27 mouse cellular contexts compared by ENCODE assay signal in genomic region chr1:161099721-161100405, GRCm38 (mm10). TPM values are rescaled to one million over a fixed set of nuclear protein-coding genes. Genes with fewer than 3 reads are reported as not detected.
DNase-seq lines count a peak whose midpoint lies in the region; ATAC-seq and TF ChIP-seq lines count a peak whose summit lies in the region.
"Had no signal": no experiment of that assay in that cellular context is flagged by ENCODE, and none has a peak within 500 bp of the region (broad histone marks: within the 10 kb centered on the region; RNA-seq: fewer than 3 reads in every experiment).

No protein-coding gene starts in this region.

- H3K27ac ChIP-seq in liver, embryonic 12.5 days, result peak overlapping the region; percentile 46
- H3K27ac ChIP-seq in liver, embryonic 16.5 days (ENCODE audit: low read length), result no peak overlapping the region
- H3K27ac ChIP-seq in midbrain, postnatal 0 days (ENCODE audit: low read depth, low read length), result no peak overlapping the region
- no peak overlapping the region for H3K27ac ChIP-seq in hindbrain, postnatal 0 days
- H3K27ac ChIP-seq: embryonic facial prominence, embryonic 15.5 days; forebrain, embryonic 10.5 days; heart, embryonic 13.5 days; hindbrain, embryonic 15.5 days had no signal

- peaks cover 47% of the 10 kb centered on the region for H3K36me3 ChIP-seq in liver, embryonic 12.5 days
- no peaks in the 10 kb centered on the region; the same call in none of the 2 replicates for H3K36me3 ChIP-seq in liver, embryonic 16.5 days (ENCODE audit: control insufficient read depth, insufficient read depth)
- H3K36me3 ChIP-seq in midbrain, postnatal 0 days (ENCODE audit: insufficient read depth, low read length), result peaks cover 10% of the 10 kb centered on the region
- H3K36me3 ChIP-seq in hindbrain, postnatal 0 days (ENCODE audit: insufficient read depth, low read length), result peaks cover 18% of the 10 kb centered on the region; the same call in 1 of the 2 replicates

- peak; percentile 92 for ATAC-seq in liver, embryonic 12.5 days
- peak; percentile 84 for ATAC-seq in liver, embryonic 16.5 days (ENCODE audit: low read depth)
- no peak for ATAC-seq in midbrain, postnatal 0 days (ENCODE audit: low FRiP score)
- ATAC-seq in hindbrain, postnatal 0 days, result no peak
- ATAC-seq: forebrain, embryonic 16.5 days; inflammation-experienced regulatory T-cells, adult 6 months had no signal

- peak; percentile 43 for DNase-seq in c-Kit-positive CD71-positive TER-119-negative erythroid progenitor cells, embryonic 14.5 days (ENCODE audit: low read depth)
- DNase-seq in midbrain, postnatal 0 days (ENCODE audit: low spot score), result no peak
- no peak for DNase-seq in gastrocnemius, postnatal 25 days
- DNase-seq in hindbrain, postnatal 0 days (ENCODE audit: low spot score), result no peak
- DNase-seq: adrenal gland, adult 2 months; adrenal gland, postnatal 25 days; cerebellum, adult 11-12 months; cerebellum, adult 9-10 months; cerebellum, postnatal 25 days; gastrocnemius, postnatal 14 days; heart, postnatal 36 days had no signal

- peaks cover 16% of the 10 kb centered on the region for H3K4me1 ChIP-seq in liver, embryonic 12.5 days
- no peaks in the 10 kb centered on the region; the same call in 1 of the 2 replicates for H3K4me1 ChIP-seq in liver, embryonic 16.5 days (ENCODE audit: control insufficient read depth, low read depth, low read length)
- no peaks in the 10 kb centered on the region for H3K4me1 ChIP-seq in midbrain, postnatal 0 days (ENCODE audit: insufficient read depth, low read length)
- no peaks in the 10 kb centered on the region for H3K4me1 ChIP-seq in hindbrain, postnatal 0 days (ENCODE audit: insufficient read depth, low read length)
- H3K4me1 ChIP-seq: embryonic facial prominence, embryonic 15.5 days; forebrain, embryonic 10.5 days; heart, embryonic 13.5 days; hindbrain, embryonic 15.5 days had no signal

- no peaks in the 10 kb centered on the region for H3K27me3 ChIP-seq in liver, embryonic 12.5 days (replicated peaks)
- H3K27me3 ChIP-seq in liver, embryonic 16.5 days (ENCODE audit: control insufficient read depth, insufficient read depth, low read depth, low read length), result no peaks in the 10 kb centered on the region
- H3K27me3 ChIP-seq in midbrain, postnatal 0 days (ENCODE audit: insufficient read depth, low read length), result no peaks in the 10 kb centered on the region
- H3K27me3 ChIP-seq in hindbrain, postnatal 0 days (ENCODE audit: insufficient read depth, low read length), result no peaks in the 10 kb centered on the region
- H3K27me3 ChIP-seq: CH12.LX; embryonic facial prominence, embryonic 15.5 days; heart, embryonic 13.5 days; hindbrain, embryonic 15.5 days had no signal

- H3K4me3 ChIP-seq in liver, embryonic 12.5 days, result no peak overlapping the region
- no peak overlapping the region for H3K4me3 ChIP-seq in liver, embryonic 16.5 days (ENCODE audit: low read depth, low read length)
- no peak overlapping the region for H3K4me3 ChIP-seq in midbrain, postnatal 0 days (ENCODE audit: low read depth, low read length)
- no peak overlapping the region for H3K4me3 ChIP-seq in hindbrain, postnatal 0 days (ENCODE audit: low read length)
- H3K4me3 ChIP-seq: embryonic facial prominence, embryonic 15.5 days; erythroblast, embryonic 14.5 days; forebrain, embryonic 10.5 days; heart, embryonic 13.5 days; hindbrain, embryonic 15.5 days had no signal

- no peak for TF ChIP-seq CTCF in midbrain, postnatal 0 days (IDR thresholded peaks at IDR 0.05)
- no peak for TF ChIP-seq CTCF in hindbrain, postnatal 0 days (IDR thresholded peaks at IDR 0.05; ENCODE audit: low read depth)

- 35% methylated on average over 4 of the region's 4 CpGs for WGBS in liver, embryonic 12.5 days (ENCODE audit: insufficient replicate concordance)
- WGBS in liver, embryonic 16.5 days (ENCODE audit: insufficient replicate concordance), result 25% methylated on average over 4 of the region's 4 CpGs
- WGBS in midbrain, postnatal 0 days, result 98% methylated on average over 4 of the region's 4 CpGs
- 97% methylated on average over 4 of the region's 4 CpGs for WGBS in hindbrain, postnatal 0 days

- peak overlapping the region; percentile 42 for H3K4me2 ChIP-seq in liver, embryonic 12.5 days
- 0 out of 2 replicates have a peak overlapping the region, but pooled peaks have one; percentile 7 for H3K4me2 ChIP-seq in liver, embryonic 16.5 days (ENCODE audit: low read depth, low read length)
- no peak overlapping the region for H3K4me2 ChIP-seq in midbrain, postnatal 0 days (ENCODE audit: low read depth, low read length, poor library complexity, severe bottlenecking)
- no peak overlapping the region for H3K4me2 ChIP-seq in hindbrain, postnatal 0 days (ENCODE audit: low read depth, low read length)
- H3K4me2 ChIP-seq: embryonic facial prominence, embryonic 15.5 days; heart, embryonic 13.5 days; hindbrain, embryonic 15.5 days had no signal

- no peaks in the 10 kb centered on the region for H3K9me3 ChIP-seq in liver, embryonic 12.5 days (replicated peaks)
- no peaks in the 10 kb centered on the region for H3K9me3 ChIP-seq in liver, embryonic 16.5 days (replicated peaks; ENCODE audit: control insufficient read depth, low read length)
- no peaks in the 10 kb centered on the region for H3K9me3 ChIP-seq in midbrain, postnatal 0 days (ENCODE audit: low read length)
- H3K9me3 ChIP-seq in hindbrain, postnatal 0 days (ENCODE audit: low read length), result no peaks in the 10 kb centered on the region
- H3K9me3 ChIP-seq: embryonic facial prominence, embryonic 15.5 days; forebrain, embryonic 10.5 days; heart, embryonic 13.5 days; hindbrain, embryonic 15.5 days had no signal

- H3K9ac ChIP-seq in liver, embryonic 12.5 days, result no peak overlapping the region
- H3K9ac ChIP-seq in liver, embryonic 16.5 days (ENCODE audit: low read depth, low read length), result no peak overlapping the region
- H3K9ac ChIP-seq in midbrain, postnatal 0 days (replicated peaks; ENCODE audit: low read length, poor library complexity, severe bottlenecking), result no peak overlapping the region
- H3K9ac ChIP-seq in hindbrain, postnatal 0 days (replicated peaks; ENCODE audit: low read length), result no peak overlapping the region
- H3K9ac ChIP-seq: embryonic facial prominence, embryonic 15.5 days; heart, embryonic 13.5 days; hindbrain, embryonic 15.5 days had no signal

RNA-seq across cellular contexts. Expression of gene Cenpl, which starts 29.4 kb away (rescaled TPM):
- 34.2 and 36.3 TPM in 2 replicates for polyA plus RNA-seq in liver, embryonic 12.5 days (2016; fragmentation: Nextera tagmentation; extraction: Ambion mirVana)
- polyA plus RNA-seq in liver, embryonic 16.5 days (2015; fragmentation: Nextera tagmentation; extraction: Ambion mirVana), result 37.1 and 38.6 TPM in 2 replicates
- total RNA-seq in midbrain, postnatal 0 days (2014; rRNA removed), result 1.4 and 2.0 TPM in 2 replicates
- 5.2 and 6.1 TPM in 2 replicates for polyA plus RNA-seq in midbrain, postnatal 0 days (2015; fragmentation: Nextera tagmentation; extraction: Ambion mirVana)
- under 1 TPM; 0.51 to 0.62 TPM for total RNA-seq in gastrocnemius, postnatal 25 days (2021)
- total RNA-seq in hindbrain, postnatal 0 days (2014; rRNA removed), result 1.0 and 1.2 TPM in 2 replicates
- 6.8 and 7.5 TPM in 2 replicates for polyA plus RNA-seq in hindbrain, postnatal 0 days (2015; fragmentation: Nextera tagmentation; extraction: Ambion mirVana)

RNA-seq across cellular contexts. Expression of gene Dars2, which starts 29.4 kb away (rescaled TPM):
- 50.2 and 51.1 TPM in 2 replicates for polyA plus RNA-seq in liver, embryonic 12.5 days (2016; fragmentation: Nextera tagmentation; extraction: Ambion mirVana)
- polyA plus RNA-seq in liver, embryonic 16.5 days (2015; fragmentation: Nextera tagmentation; extraction: Ambion mirVana), result 25.6 and 26.5 TPM in 2 replicates
- total RNA-seq in midbrain, postnatal 0 days (2014; rRNA removed), result 12.9 and 14.6 TPM in 2 replicates
- 19.6 and 22.9 TPM in 2 replicates for polyA plus RNA-seq in midbrain, postnatal 0 days (2015; fragmentation: Nextera tagmentation; extraction: Ambion mirVana)
- 10 to 100 TPM; 11.0 to 11.4 TPM for total RNA-seq in gastrocnemius, postnatal 25 days (2021)
- total RNA-seq in hindbrain, postnatal 0 days (2014; rRNA removed), result 19.2 and 21.4 TPM in 2 replicates
- polyA plus RNA-seq in hindbrain, postnatal 0 days (2015; fragmentation: Nextera tagmentation; extraction: Ambion mirVana), result 24.8 and 26.0 TPM in 2 replicates

RNA-seq across cellular contexts. Expression of gene Klhl20, which starts 31.4 kb away (rescaled TPM):
- polyA plus RNA-seq in liver, embryonic 12.5 days (2016; fragmentation: Nextera tagmentation; extraction: Ambion mirVana), result 9.6 and 10.8 TPM in 2 replicates
- 5.2 and 5.6 TPM in 2 replicates for polyA plus RNA-seq in liver, embryonic 16.5 days (2015; fragmentation: Nextera tagmentation; extraction: Ambion mirVana)
- total RNA-seq in midbrain, postnatal 0 days (2014; rRNA removed), result 18.5 and 19.2 TPM in 2 replicates
- 13.3 and 14.2 TPM in 2 replicates for polyA plus RNA-seq in midbrain, postnatal 0 days (2015; fragmentation: Nextera tagmentation; extraction: Ambion mirVana)
- 1 to 10 TPM; 8.5 to 8.6 TPM for total RNA-seq in gastrocnemius, postnatal 25 days (2021)
- total RNA-seq in hindbrain, postnatal 0 days (2014; rRNA removed), result 15.1 and 23.3 TPM in 2 replicates
- polyA plus RNA-seq in hindbrain, postnatal 0 days (2015; fragmentation: Nextera tagmentation; extraction: Ambion mirVana), result 15.0 and 15.4 TPM in 2 replicates

RNA-seq across cellular contexts. Expression of gene Ankrd45, which starts 42.6 kb away (rescaled TPM):
- not detected in 2 replicates for polyA plus RNA-seq in liver, embryonic 12.5 days (2016; fragmentation: Nextera tagmentation; extraction: Ambion mirVana)
- not detected in 2 replicates for polyA plus RNA-seq in liver, embryonic 16.5 days (2015; fragmentation: Nextera tagmentation; extraction: Ambion mirVana)
- total RNA-seq in midbrain, postnatal 0 days (2014; rRNA removed), result 30.1 and 37.5 TPM in 2 replicates
- polyA plus RNA-seq in midbrain, postnatal 0 days (2015; fragmentation: Nextera tagmentation; extraction: Ambion mirVana), result 28.7 and 30.5 TPM in 2 replicates
- total RNA-seq in gastrocnemius, postnatal 25 days (2021), result not detected
- 16.0 and 19.2 TPM in 2 replicates for total RNA-seq in hindbrain, postnatal 0 days (2014; rRNA removed)
- polyA plus RNA-seq in hindbrain, postnatal 0 days (2015; fragmentation: Nextera tagmentation; extraction: Ambion mirVana), result 24.1 and 24.2 TPM in 2 replicates
- total RNA-seq: CH12.LX; gastrocnemius, adult 18-20 months; gastrocnemius, postnatal 14 days; granulocyte monocyte progenitor cell, adult 5-6 weeks had no signal
- polyA plus RNA-seq: erythroblast, embryonic 14.5 days; inflammation-experienced regulatory T-cells, adult 6 months had no signal

RNA-seq across cellular contexts. Expression of gene Tex50, which starts 59.3 kb away (rescaled TPM):
- polyA plus RNA-seq in liver, embryonic 12.5 days (2016; fragmentation: Nextera tagmentation; extraction: Ambion mirVana), result not detected in 2 replicates
- not detected in 2 replicates for polyA plus RNA-seq in liver, embryonic 16.5 days (2015; fragmentation: Nextera tagmentation; extraction: Ambion mirVana)
- not detected in 2 replicates for total RNA-seq in midbrain, postnatal 0 days (2014; rRNA removed)
- polyA plus RNA-seq in midbrain, postnatal 0 days (2015; fragmentation: Nextera tagmentation; extraction: Ambion mirVana), result 0.23 and 0.73 TPM in 2 replicates
- not detected for total RNA-seq in gastrocnemius, postnatal 25 days (2021)
- total RNA-seq in hindbrain, postnatal 0 days (2014; rRNA removed), result not detected in 2 replicates
- 0.25 and 0.37 TPM in 2 replicates for polyA plus RNA-seq in hindbrain, postnatal 0 days (2015; fragmentation: Nextera tagmentation; extraction: Ambion mirVana)
- total RNA-seq: adrenal gland, adult 2 months; adrenal gland, postnatal 25 days; CH12.LX; gastrocnemius, adult 18-20 months; gastrocnemius, postnatal 14 days; granulocyte monocyte progenitor cell, adult 5-6 weeks; heart, adult 8-10 months; heart, postnatal 36 days had no signal
- polyA plus RNA-seq: adrenal gland, adult 2 months; embryonic facial prominence, embryonic 11.5 days; erythroblast, embryonic 14.5 days; heart, postnatal 0 days; hindbrain, embryonic 11.5 days; inflammation-experienced regulatory T-cells, adult 6 months had no signal

Comparison
In these comparisons a context has a peak if more than half of its experiments do, and no peak if none do; other contexts are left out.
1. ATAC-seq: peak in liver, embryonic 12.5 days (single experiment) and liver, embryonic 16.5 days (single experiment); none in midbrain, postnatal 0 days (single experiment) and hindbrain, postnatal 0 days (single experiment).
2. H3K4me2 ChIP-seq: peak in liver, embryonic 12.5 days (single experiment) and liver, embryonic 16.5 days (single experiment); none in midbrain, postnatal 0 days (single experiment) and hindbrain, postnatal 0 days (single experiment).